Mouse (Mus musculus): Measurements from ENCODE around the gene Zfp385a. TPM values are rescaled to one million over a fixed set of nuclear protein-coding genes. Genes with fewer than 3 reads are reported as not detected.

The Zfp385a gene
- polyA plus RNA-seq, 1 experiment from 2014 or later: 26.6 TPM

DNA sequence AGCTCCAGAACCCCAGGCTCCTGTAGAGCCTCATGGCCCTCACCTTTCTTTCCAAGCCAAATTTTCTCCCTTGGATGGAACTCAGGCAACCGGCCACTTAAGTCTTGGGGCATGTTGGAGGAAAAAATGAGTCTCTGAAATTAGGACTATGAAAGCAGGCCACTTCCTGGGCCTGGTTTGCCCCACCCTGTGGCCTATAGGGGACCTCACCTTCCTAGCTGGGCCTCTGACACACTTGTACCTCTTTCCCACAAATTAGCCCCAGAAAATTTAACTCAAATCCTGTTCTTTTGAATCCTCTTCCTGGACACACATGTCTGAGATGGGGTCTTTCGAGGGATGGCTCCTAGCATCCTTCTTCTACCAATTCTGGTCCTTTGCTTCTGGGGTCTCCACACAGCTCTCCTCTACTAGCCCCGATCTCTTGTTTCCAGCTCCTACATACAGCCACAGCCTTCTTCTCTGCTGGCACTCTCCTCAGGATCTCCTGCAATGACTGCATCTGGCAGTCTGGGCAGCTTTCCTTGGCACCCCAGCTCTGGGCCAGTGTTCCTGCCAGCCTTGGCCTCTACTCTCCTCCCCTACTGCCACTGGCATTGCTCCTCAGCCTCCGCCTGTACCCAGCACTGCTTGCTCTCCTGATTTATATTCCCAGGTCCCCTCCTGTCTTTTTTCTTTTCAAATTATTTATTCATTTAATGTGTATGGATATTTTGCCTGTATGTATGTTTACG is 20.1 kb upstream of the Zfp385a start:
- no peaks in the 10 kb centered on the region for H3K9me3 ChIP-seq
- no peaks in the 10 kb centered on the region for H3K27me3 ChIP-seq
- no peak overlapping the region for H3K4me2 ChIP-seq
- 83% methylated on average over 5 of the region's 5 CpGs for WGBS
- H3K4me3 ChIP-seq: no peak overlapping the region
- H3K36me3 ChIP-seq: no peaks in the 10 kb centered on the region
- no peak overlapping the region for H3K9ac ChIP-seq
- ATAC-seq (ENCODE audit: low FRiP score, low read depth): 0 out of 2 replicates have a peak, but pooled peaks have one; percentile 68
- no peak overlapping the region for H3K27ac ChIP-seq (replicated peaks)
- H3K4me1 ChIP-seq (replicated peaks): no peaks in the 10 kb centered on the region

DNA sequence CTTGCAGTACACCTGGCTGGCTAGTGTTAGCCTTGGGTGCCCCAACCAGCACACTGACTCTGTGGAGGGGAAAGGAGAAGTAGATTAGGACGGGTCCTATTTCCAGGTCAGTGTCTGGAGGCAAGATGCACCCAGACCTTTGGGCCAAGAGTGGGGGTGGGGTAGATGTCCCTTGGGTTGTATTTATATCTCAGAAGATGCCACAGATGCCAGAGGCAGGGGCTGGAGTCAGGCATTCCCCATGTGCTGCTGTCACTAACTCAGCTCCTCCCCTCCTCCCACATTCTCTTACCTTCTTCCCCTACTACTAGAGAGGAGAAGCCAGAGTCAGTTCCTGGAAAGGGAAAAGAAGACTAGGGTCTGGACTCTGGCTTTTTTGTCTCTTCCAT is 19.2 kb upstream of the Zfp385a start:
- 93% methylated on average over 1 of the region's 1 CpGs for whole genome bisulfite sequencing
- ATAC-seq (ENCODE audit: low FRiP score, low read depth): 0 out of 2 replicates have a peak, but pooled peaks have one; percentile 7
- no peaks in the 10 kb centered on the region for H3K9me3 ChIP-seq
- no peaks in the 10 kb centered on the region for H3K4me1 ChIP-seq (replicated peaks)
- H3K27me3 ChIP-seq: no peaks in the 10 kb centered on the region
- no peak overlapping the region for H3K4me3 ChIP-seq
- no peak overlapping the region for H3K4me2 ChIP-seq
- no peak overlapping the region for H3K9ac ChIP-seq
- no peaks in the 10 kb centered on the region for H3K36me3 ChIP-seq
- H3K27ac ChIP-seq (replicated peaks): no peak overlapping the region

DNA sequence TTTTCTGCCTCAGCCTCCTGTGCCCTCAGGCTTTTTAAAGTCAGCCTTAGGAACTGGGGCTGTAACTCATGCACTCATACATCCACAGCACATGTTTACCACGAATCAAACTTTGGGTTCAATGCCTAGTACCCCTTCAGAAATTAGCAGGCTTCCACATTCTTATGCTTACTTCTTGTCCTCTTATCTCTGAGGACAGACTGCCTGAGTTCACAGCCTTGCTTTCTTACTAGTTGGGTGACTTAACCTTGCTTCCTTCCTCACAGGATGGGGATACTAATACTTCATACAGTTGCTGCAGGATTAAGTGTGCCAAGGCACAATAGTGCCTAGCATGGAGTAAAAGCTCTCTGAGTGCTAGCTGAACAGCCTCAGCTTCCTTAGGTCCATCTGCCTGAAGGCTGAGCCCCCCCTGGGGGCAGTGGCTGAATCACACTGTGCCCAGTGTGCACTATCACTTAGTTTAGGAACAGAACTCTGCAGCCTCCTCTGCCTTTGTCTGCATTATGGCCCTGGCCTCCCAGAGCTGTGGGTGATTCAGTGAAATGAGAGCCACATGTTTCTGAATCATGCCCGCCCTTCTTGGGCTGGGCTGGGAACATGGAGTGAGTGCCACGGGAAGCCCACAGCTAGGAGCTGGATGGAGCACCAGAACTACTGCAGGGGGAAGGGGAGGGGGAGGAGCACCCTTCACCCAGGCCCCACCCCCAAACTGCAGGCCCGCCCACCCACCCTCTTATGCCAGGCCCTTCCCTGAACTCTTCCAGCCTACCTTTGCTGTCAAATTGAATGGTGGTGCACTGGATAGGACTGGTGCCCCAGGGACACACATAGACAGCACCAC is 18.6 kb upstream of the Zfp385a start:
- Histone ChIP-seq H3K27me3 (no peaks in the 10 kb centered on the region), H3K4me2 (no peak overlapping the region), H3K4me1 (replicated peaks) (no peaks in the 10 kb centered on the region), H3K4me3 (no peak overlapping the region), H3K27ac (replicated peaks) (no peak overlapping the region), H3K36me3 (no peaks in the 10 kb centered on the region), H3K9me3 (no peaks in the 10 kb centered on the region), H3K9ac (no peak overlapping the region)
- ATAC-seq (ENCODE audit: low FRiP score, low read depth): peak; percentile 32; the same call in 1 of the 2 replicates
- 39% methylated on average over 4 of the region's 4 CpGs for WGBS

DNA sequence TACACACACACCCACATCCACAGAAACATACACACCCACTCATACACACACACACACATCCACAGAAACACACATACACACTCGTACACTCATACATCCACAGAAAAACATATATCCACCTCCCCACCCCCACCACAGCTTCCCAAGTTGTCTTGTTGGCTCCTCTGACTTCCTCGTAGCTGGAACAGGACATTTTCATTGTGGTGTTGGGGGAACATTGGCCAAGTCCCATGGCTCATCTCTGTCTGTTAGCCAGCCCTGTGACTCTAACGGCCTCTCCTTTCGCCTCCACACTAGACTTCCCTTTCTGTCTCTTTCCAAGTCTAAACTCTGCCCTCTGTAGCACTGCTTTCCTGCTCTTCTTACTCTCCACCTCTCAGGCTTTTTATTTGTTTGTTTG is 17.9 kb upstream of the Zfp385a start:
- Histone ChIP-seq H3K27ac (replicated peaks) (no peak overlapping the region), H3K27me3 (no peaks in the 10 kb centered on the region), H3K4me3 (no peak overlapping the region), H3K9me3 (no peaks in the 10 kb centered on the region), H3K4me2 (no peak overlapping the region), H3K36me3 (no peaks in the 10 kb centered on the region), H3K9ac (no peak overlapping the region), H3K4me1 (replicated peaks) (no peaks in the 10 kb centered on the region)
- no peak for ATAC-seq (ENCODE audit: low FRiP score, low read depth)
- WGBS: 83% methylated on average over 4 of the region's 4 CpGs

DNA sequence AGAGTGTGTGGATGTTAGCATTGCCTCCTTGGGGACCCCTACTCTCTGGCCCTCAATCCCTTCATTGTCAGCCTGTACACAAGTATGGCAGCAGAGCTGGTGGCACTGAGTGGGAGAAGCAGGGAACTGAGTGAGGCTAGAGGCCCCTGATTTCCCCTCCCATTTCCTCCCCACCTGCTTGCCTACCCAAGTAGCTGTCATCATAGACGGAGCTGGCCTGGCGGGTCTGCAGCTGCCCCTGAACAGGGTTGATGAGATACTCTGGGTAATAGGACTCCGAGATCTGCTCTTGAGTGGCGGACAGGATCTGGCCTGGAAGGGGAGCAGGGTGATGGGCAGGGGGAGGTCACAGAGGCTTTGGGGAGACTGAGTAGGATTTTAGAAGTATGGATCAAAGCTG is 16.2 kb upstream of the Zfp385a start:
- Histone ChIP-seq H3K27me3 (no peaks in the 10 kb centered on the region), H3K4me3 (no peak overlapping the region), H3K9me3 (no peaks in the 10 kb centered on the region), H3K4me2 (no peak overlapping the region), H3K4me1 (replicated peaks) (no peaks in the 10 kb centered on the region), H3K27ac (replicated peaks) (no peak overlapping the region), H3K9ac (no peak overlapping the region), H3K36me3 (no peaks in the 10 kb centered on the region)
- 86% methylated on average over 4 of the region's 4 CpGs for WGBS
- ATAC-seq (ENCODE audit: low FRiP score, low read depth): no peak

DNA sequence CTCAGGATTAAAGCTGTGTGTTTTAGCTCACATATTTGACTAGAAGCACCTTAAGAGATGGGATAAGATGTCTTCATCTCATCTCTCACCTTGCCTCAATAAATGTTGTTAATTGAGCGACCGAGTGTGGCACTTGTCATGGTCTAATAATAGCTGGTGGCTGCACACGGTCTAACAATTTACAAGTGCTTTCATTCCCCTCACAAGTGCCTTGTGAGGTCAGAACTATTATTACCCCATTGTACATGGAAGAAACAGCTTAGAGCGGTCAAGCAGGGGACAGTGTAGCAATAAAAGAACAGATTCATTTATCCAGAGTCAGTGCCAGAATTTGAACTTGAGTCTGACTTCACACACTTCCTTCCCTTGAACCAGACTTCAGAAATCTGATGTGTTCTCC is 15.5 kb upstream of the Zfp385a start:
- Histone ChIP-seq H3K36me3 (no peaks in the 10 kb centered on the region), H3K27ac (replicated peaks) (no peak overlapping the region), H3K27me3 (no peaks in the 10 kb centered on the region), H3K4me3 (no peak overlapping the region), H3K9ac (no peak overlapping the region), H3K4me2 (no peak overlapping the region), H3K4me1 (replicated peaks) (no peaks in the 10 kb centered on the region), H3K9me3 (no peaks in the 10 kb centered on the region)
- no peak for ATAC-seq (ENCODE audit: low FRiP score, low read depth)
- WGBS: 87% methylated on average over 4 of the region's 4 CpGs

DNA sequence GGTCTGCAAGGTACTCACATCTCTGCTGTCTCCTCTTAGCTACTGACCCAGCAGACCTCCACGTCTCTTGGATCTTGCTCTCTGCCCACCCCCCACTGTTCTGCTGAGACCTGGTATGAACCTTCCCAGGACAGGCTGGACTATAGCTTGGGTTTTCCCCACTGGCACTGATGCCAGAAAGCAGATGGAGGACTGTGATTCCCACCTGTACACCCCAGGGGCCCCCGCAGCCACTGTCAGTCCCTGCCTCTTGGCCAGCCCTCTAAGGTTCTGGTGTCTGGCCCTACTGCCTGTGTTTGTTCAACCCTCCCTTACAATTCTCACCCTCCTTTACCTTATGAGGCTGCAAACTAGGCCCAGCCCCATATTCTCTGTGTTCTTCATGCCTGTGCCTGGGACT is 14.8 kb upstream of the Zfp385a start:
- Histone ChIP-seq H3K36me3 (no peaks in the 10 kb centered on the region), H3K4me3 (no peak overlapping the region), H3K27me3 (no peaks in the 10 kb centered on the region), H3K4me2 (no peak overlapping the region), H3K4me1 (replicated peaks) (no peaks in the 10 kb centered on the region), H3K9ac (no peak overlapping the region), H3K27ac (replicated peaks) (no peak overlapping the region), H3K9me3 (no peaks in the 10 kb centered on the region)
- WGBS: 83% methylated on average over 2 of the region's 2 CpGs
- ATAC-seq (ENCODE audit: low FRiP score, low read depth): no peak

DNA sequence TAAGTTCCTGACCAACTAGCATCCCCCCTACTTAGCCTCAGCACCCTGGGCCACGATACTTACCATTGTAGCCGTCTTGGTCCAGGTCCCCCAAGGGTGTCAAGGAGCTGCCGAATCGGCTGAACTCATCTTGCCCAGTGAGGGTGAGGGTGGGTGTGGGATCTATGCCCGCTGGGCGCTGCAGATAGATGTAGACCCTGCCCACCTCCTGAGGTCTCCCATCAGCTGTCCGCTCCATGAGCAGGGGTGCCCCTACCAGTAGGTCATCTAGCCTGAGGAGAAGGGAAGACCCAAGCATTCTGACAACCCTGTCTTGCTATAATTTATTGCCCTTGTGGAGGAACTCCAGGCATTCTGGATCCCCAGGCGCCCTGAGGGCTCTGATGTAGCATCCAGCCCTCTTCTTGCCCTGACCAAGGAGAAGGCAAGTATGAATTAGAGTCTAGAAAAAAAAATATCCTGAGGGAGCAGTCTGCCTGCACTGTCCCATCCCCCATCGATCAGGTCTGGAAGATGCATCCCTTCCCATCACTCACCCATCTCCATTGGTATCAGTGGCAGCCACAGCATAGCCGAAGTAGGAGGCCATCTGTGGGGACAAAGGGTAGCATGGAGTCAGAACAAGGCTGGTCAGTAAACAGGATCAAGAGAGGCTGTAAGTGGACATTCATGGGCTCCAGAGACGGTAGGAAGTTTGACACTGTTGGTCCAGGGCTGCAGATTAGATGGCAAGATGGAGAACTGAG is 13.8 kb upstream of the Zfp385a start:
- no peak for ATAC-seq (ENCODE audit: low FRiP score, low read depth)
- Histone ChIP-seq H3K4me3 (no peak overlapping the region), H3K9ac (no peak overlapping the region), H3K4me2 (no peak overlapping the region), H3K36me3 (no peaks in the 10 kb centered on the region), H3K27me3 (no peaks in the 10 kb centered on the region), H3K4me1 (replicated peaks) (no peaks in the 10 kb centered on the region), H3K9me3 (no peaks in the 10 kb centered on the region), H3K27ac (replicated peaks) (no peak overlapping the region)
- 94% methylated on average over 11 of the region's 11 CpGs for WGBS

DNA sequence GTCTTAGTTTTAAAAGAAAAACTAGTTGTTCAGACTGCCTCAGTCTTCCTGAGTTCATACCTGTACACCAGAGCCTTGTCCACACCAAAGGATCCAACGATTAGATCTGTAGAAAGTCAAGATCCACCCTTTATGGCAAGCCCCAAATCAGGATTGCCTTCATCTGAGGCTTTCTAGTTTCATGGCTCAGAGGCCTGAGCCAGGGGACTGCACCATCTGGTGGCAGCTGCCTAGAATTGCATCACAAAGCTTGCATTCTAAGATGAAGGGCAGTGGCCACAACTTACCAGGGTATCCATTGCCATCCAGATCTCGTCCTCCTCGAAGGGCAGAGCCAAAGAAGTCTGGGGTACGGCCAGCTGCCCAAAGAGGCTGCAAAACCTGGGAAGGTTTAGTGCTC is 13.0 kb upstream of the Zfp385a start:
- Histone ChIP-seq H3K4me3 (no peak overlapping the region), H3K36me3 (no peaks in the 10 kb centered on the region), H3K27ac (replicated peaks) (no peak overlapping the region), H3K27me3 (no peaks in the 10 kb centered on the region), H3K4me2 (no peak overlapping the region), H3K9ac (no peak overlapping the region), H3K9me3 (no peaks in the 10 kb centered on the region), H3K4me1 (replicated peaks) (no peaks in the 10 kb centered on the region)
- 0 out of 2 replicates have a peak, but pooled peaks have one; percentile 7 for ATAC-seq (ENCODE audit: low FRiP score, low read depth)
- 50% methylated on average over 4 of the region's 4 CpGs for WGBS

DNA sequence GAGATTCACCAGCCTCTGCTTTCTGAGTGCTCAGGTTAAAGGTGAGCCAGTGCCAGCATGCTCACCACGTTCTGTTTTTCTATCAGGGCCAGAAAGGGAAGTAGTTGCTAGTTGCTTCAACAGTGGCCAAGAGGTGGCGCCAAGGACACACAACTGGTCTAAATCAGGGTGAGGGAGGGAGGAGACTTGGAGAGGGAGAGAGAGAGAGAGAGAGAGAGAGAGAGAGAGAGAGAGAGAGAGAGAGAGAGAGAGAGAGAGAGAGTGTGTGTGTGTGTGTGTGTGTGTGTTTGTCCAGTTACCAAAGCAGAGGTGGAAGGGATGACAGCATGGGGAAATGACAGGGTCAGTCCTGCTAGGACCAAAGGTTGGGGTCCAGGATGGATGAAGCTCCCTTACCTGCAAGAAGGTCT is 7.4 kb upstream of the Zfp385a start:
- Histone ChIP-seq H3K36me3 (no peaks in the 10 kb centered on the region), H3K4me2 (no peak overlapping the region)
- no peak for ATAC-seq (ENCODE audit: low FRiP score, low read depth)

DNA sequence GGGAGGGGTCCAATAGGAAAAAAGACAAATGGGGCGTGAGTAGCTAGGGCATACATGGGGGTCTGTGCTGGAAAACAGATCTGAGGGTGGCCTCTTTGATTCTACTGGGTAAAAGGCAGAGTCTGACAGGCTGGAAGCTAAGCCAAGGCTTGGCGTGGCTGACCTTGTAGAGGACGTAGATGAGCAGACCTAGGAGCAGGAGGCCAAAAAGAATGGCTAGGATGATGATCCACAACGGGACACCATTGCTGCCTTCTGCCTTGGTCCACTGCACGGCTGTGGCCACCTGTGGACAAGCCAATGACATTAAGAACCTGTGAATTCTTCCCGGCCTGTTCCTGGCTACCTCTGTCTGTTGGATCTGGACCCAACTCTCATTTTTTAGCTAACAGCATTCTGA is 5.9 kb upstream of the Zfp385a start:
- no peak for ATAC-seq (ENCODE audit: low FRiP score, low read depth)

More for the DNA sequence above, 7.4 kb upstream of the Zfp385a start:
- Histone ChIP-seq H3K27me3 (no peaks in the 10 kb centered on the region), H3K9me3 (no peaks in the 10 kb centered on the region), H3K4me1 (replicated peaks) (peaks cover 5% of the 10 kb centered on the region; the same call in 1 of the 2 replicates), H3K4me3 (no peak overlapping the region), H3K9ac (no peak overlapping the region), H3K27ac (replicated peaks) (no peak overlapping the region)
- 12% methylated on average over 2 of the region's 2 CpGs for WGBS

DNA sequence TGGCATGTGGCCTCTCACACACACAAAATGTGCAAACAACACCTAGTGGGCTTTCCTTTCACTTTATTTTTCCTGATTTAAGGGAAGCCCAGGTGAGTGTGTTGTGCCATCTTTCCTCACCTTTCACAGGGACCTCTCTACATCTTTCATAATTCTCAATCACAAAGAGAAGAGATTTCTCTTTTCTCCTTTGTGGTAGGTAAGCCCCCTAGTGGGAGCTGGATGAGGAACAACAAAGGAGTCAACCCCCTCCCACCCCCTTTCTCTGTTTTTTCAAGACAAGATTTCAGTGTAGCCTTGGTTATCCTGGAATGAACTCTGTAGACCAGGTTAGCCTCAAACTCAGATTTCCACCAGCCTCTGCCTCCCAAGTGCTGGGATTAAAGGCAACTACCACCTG is 3.7 kb upstream of the Zfp385a start:
- no peak overlapping the region for H3K4me3 ChIP-seq
- no peaks in the 10 kb centered on the region for H3K27me3 ChIP-seq
- no peak overlapping the region for H3K9ac ChIP-seq
- no peak overlapping the region for H3K27ac ChIP-seq (replicated peaks)
- peaks cover 30% of the 10 kb centered on the region for H3K4me1 ChIP-seq (replicated peaks)
- H3K9me3 ChIP-seq: no peaks in the 10 kb centered on the region
- no peaks in the 10 kb centered on the region for H3K36me3 ChIP-seq
- no peak for ATAC-seq (ENCODE audit: low FRiP score, low read depth)
- no peak overlapping the region for H3K4me2 ChIP-seq

More for the DNA sequence above, 5.9 kb upstream of the Zfp385a start:
- no peaks in the 10 kb centered on the region for H3K27me3 ChIP-seq
- H3K4me2 ChIP-seq: no peak overlapping the region
- H3K9me3 ChIP-seq: no peaks in the 10 kb centered on the region
- no peak overlapping the region for H3K9ac ChIP-seq
- H3K4me1 ChIP-seq (replicated peaks): peaks cover 13% of the 10 kb centered on the region
- no peaks in the 10 kb centered on the region for H3K36me3 ChIP-seq
- H3K27ac ChIP-seq (replicated peaks): no peak overlapping the region
- WGBS: 88% methylated on average over 6 of the region's 6 CpGs
- H3K4me3 ChIP-seq: no peak overlapping the region

Data from hindbrain, embryonic 15.5 days (tissue).